Mouse (Mus musculus) layer of hippocampus, adult 9-11 months (tissue): ENCODE results near the gene Gm28897.
"Not testable (repeated sequence)": the region's sequence is repeated elsewhere in the genome, so short reads cannot be mapped to it uniquely, and the experiment has no call there.

Source experiments
- DNase-seq: peaks from one replicate; pipeline ENCODE4 v3.0.0; 2022

Gm28897 gene

DNA sequence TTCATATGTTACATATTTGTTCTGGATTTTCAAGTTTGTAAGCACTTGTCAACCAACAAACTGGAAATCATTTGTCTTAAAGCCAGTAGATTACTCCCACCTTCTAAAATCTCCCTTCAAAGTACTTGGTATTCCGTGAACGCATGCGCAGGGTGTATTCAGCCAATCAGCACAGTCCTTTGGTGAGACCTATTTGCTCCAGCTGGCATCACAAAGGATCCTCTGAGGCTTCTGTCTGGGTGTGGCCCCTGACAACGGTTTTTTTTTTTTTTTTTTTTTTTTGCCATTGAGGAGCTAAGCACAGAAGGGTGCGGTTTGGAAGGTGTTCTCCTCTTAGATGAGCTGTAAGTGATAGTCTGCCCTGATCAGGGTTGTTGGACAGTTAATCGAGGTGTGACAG, at the start of gene Gm28897:
Gene Gm28897, plus strand, starts transcription at position 301 of the 400 bp plus-strand sequence.
- DNase-seq = not testable (repeated sequence)
